Mouse (Mus musculus) heart, postnatal 0 days (tissue): ENCODE results near the gene Lysmd4.
"Not testable (repeated sequence)": the region's sequence is repeated elsewhere in the genome, so short reads cannot be mapped to it uniquely, and the experiment has no call there.

Experiments
- CTCF ChIP-seq: IDR thresholded peaks from 2 replicates; pipeline ENCODE4 v1.5.1; 2016; ENCODE audit warnings: antibody characterized with exemption, control low read depth, low read depth
- EP300 ChIP-seq: IDR thresholded peaks from 2 replicates; pipeline ENCODE4 v1.6.1; 2016; ENCODE audit warnings: antibody characterized with exemption, low read depth

DNA sequence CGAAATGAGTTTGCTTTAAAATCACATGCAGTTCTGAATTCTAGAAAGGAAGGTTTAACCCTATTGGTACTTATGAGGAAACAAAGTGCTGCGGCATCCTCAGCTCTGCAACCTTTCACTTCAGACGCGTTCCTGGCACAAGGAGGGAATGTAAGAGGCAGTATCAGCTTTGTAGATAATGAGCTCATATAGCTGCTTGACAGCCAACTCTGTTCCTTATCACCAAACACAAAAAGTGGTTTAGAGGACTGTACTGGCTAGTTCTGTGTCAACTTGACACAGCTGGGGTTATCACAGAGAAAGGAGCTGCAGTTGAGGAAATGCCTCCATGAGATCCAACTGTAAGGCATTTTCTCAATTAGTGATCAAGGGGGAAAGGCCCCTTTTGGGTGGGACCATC, 48.1 kb downstream of the Lysmd4 start:
- 0 out of 2 replicates have a peak, but pooled peaks have one; percentile 33 for TF ChIP-seq EP300
- TF ChIP-seq CTCF, result not testable (repeated sequence)
